In the genomic region with DNA sequence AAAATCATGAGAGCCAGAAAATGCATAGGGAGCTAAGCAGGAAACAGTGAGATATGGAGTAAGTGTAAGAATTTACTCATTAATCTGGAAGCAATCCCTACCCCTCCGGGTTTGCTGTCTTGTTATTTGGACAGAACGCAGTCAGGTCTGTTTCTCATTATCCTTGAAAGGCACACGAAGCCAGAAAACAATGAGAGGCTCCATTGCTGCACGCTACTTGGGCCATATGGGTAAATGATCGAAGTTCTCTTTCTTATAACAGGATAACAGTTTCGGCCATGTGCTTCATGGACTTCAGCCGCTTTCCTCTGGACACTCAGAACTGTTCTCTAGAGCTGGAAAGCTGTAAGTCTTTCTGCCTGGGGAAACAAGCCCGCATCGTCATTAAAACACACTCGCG, we compare ENCODE assay signal across 39 mouse cellular contexts. TPM values are rescaled to one million over a fixed set of nuclear protein-coding genes. Genes with fewer than 3 reads are reported as not detected.
A peak's percentile ranks its signal among the peaks of the same experiment; 100 is the strongest.
DNase-seq lines count a peak whose midpoint lies in the region; ATAC-seq and TF ChIP-seq lines count a peak whose summit lies in the region.
"Had no signal": no experiment of that assay in that cellular context is flagged by ENCODE, and none has a peak within 500 bp of the region (broad histone marks: within the 10 kb centered on the region; RNA-seq: fewer than 3 reads in every experiment).

No protein-coding gene starts in this region.

- H3K4me1 ChIP-seq in embryonic facial prominence, embryonic 11.5 days (ENCODE audit: control insufficient read depth, insufficient read depth, low read length) = no peaks in the 10 kb centered on the region
- 0 out of 2 replicates have a peak, but pooled peaks cover 3% of the 10 kb centered on the region for H3K4me1 ChIP-seq in limb, embryonic 14.5 days (ENCODE audit: control insufficient read depth, insufficient read depth, low read length)
- H3K4me1 ChIP-seq in cerebellum, adult 2 months (ENCODE audit: control insufficient read depth, insufficient read depth, low read length) = no peaks in the 10 kb centered on the region
- H3K4me1 ChIP-seq: forebrain, embryonic 12.5 days; hindbrain, embryonic 12.5 days; midbrain, embryonic 10.5 days had no signal

- no peaks in the 10 kb centered on the region for H3K27me3 ChIP-seq in embryonic facial prominence, embryonic 11.5 days (ENCODE audit: control insufficient read depth, insufficient read depth, low read length)
- no peaks in the 10 kb centered on the region for H3K27me3 ChIP-seq in limb, embryonic 14.5 days (ENCODE audit: control insufficient read depth, insufficient read depth, low read length)
- H3K27me3 ChIP-seq in cerebellum, adult 2 months (ENCODE audit: control insufficient read depth, insufficient read depth, low read length) = no peaks in the 10 kb centered on the region
- H3K27me3 ChIP-seq: forebrain, embryonic 12.5 days; hindbrain, embryonic 12.5 days had no signal

- no peak for TF ChIP-seq CTCF in cerebellum, adult 2 months (IDR thresholded peaks at IDR 0.05; ENCODE audit: borderline replicate concordance, insufficient read depth, low read depth, low read length)

- 46% methylated on average over 11 of the region's 11 CpGs for WGBS in embryonic facial prominence, embryonic 11.5 days
- 24% methylated on average over 11 of the region's 11 CpGs for WGBS in limb, embryonic 14.5 days
- WGBS in cerebellum, adult 2 months = 82% methylated on average over 11 of the region's 11 CpGs

- no peak for ATAC-seq in embryonic facial prominence, embryonic 11.5 days (replicated peaks; ENCODE audit: insufficient number of reproducible peaks, low FRiP score, low TSS enrichment, low read depth)
- peak; percentile 67; the same call in 1 of the 2 replicates for ATAC-seq in limb, embryonic 14.5 days (ENCODE audit: low FRiP score, low read depth)
- ATAC-seq: activated CD4-positive, CD25-positive, alpha-beta regulatory T cell, adult 4 months; CD4-positive, CD25-positive, alpha-beta regulatory T cell, adult 4 months; forebrain, postnatal 0 days had no signal

- DNase-seq in embryo, embryonic 10.5 days (ENCODE audit: low spot score) = peak; percentile 54
- DNase-seq in embryonic facial prominence, embryonic 11.5 days (ENCODE audit: low spot score) = peak; percentile 63
- peak; percentile 57 for DNase-seq in forelimb bud, embryonic 11.5 days (ENCODE audit: low read depth, low spot score)
- peak; percentile 73 for DNase-seq in limb, embryonic 14.5 days (ENCODE audit: low spot score)
- DNase-seq in urinary bladder, postnatal 25 days (ENCODE audit: low spot score) = no peak
- DNase-seq in cerebellum, adult 2 months = no peak
- DNase-seq in left cerebral cortex, adult 18-20 months (ENCODE audit: low spot score in 2 of 2) = no peak
- DNase-seq: adrenal gland, adult 2 months; adrenal gland, postnatal 36 days; cerebellum, adult 18-20 months; cerebellum, postnatal 14 days; forebrain, postnatal 0 days; gastrocnemius, postnatal 14 days; heart, adult 18-20 months; heart, postnatal 36 days; kidney, adult 11 months; kidney, postnatal 36 days; liver; lung, adult 2 months; lung, postnatal 10 days; right cerebral cortex, postnatal 25 days; spleen, adult 18-20 months; thymus, adult 18-20 months; thymus, postnatal 25 days had no signal

- TF ChIP-seq POLR2A in limb, embryonic 14.5 days (IDR thresholded peaks at IDR 0.05; ENCODE audit: borderline replicate concordance, extremely low read depth, insufficient read depth, insufficient read length) = no peak
- TF ChIP-seq POLR2A in cerebellum, adult 2 months (IDR thresholded peaks at IDR 0.05; ENCODE audit: borderline replicate concordance, insufficient read depth, low read length) = no peak

- H3K4me2 ChIP-seq in embryonic facial prominence, embryonic 11.5 days (ENCODE audit: low read depth, low read length) = no peak overlapping the region
- H3K4me2 ChIP-seq in limb, embryonic 14.5 days (replicated peaks; ENCODE audit: low read depth, low read length, severe bottlenecking) = 0 out of 2 replicates have a peak overlapping the region, but pooled peaks have one; percentile 14
- H3K4me2 ChIP-seq: forebrain, embryonic 12.5 days; heart, embryonic 11.5 days; hindbrain, embryonic 12.5 days had no signal

- no peak overlapping the region for H3K9ac ChIP-seq in embryonic facial prominence, embryonic 11.5 days (replicated peaks; ENCODE audit: low read length)
- H3K9ac ChIP-seq in limb, embryonic 14.5 days (ENCODE audit: low read depth, low read length, severe bottlenecking) = no peak overlapping the region
- H3K9ac ChIP-seq: forebrain, embryonic 12.5 days; forebrain, postnatal 0 days; hindbrain, embryonic 12.5 days; liver, embryonic 14.5 days had no signal

- H3K36me3 ChIP-seq in embryonic facial prominence, embryonic 11.5 days (replicated peaks; ENCODE audit: control insufficient read depth, insufficient read depth, low read depth, low read length) = no peaks in the 10 kb centered on the region
- no peaks in the 10 kb centered on the region for H3K36me3 ChIP-seq in limb, embryonic 14.5 days (ENCODE audit: control insufficient read depth, insufficient read depth, low read length)
- H3K36me3 ChIP-seq: forebrain, embryonic 12.5 days; hindbrain, embryonic 12.5 days; midbrain, embryonic 10.5 days had no signal

- no peaks in the 10 kb centered on the region for H3K9me3 ChIP-seq in embryonic facial prominence, embryonic 11.5 days (replicated peaks; ENCODE audit: control insufficient read depth, low read length)
- no peaks in the 10 kb centered on the region for H3K9me3 ChIP-seq in limb, embryonic 14.5 days (ENCODE audit: control insufficient read depth, low read length)
- H3K9me3 ChIP-seq: forebrain, embryonic 12.5 days; hindbrain, embryonic 12.5 days; midbrain, embryonic 10.5 days had no signal

- H3K4me3 ChIP-seq in embryonic facial prominence, embryonic 11.5 days (ENCODE audit: low read depth, low read length) = no peak overlapping the region
- no peak overlapping the region for H3K4me3 ChIP-seq in limb, embryonic 14.5 days (replicated peaks; ENCODE audit: low read length)
- H3K4me3 ChIP-seq in cerebellum, adult 2 months (replicated peaks; ENCODE audit: insufficient read depth, low read depth, low read length) = no peak overlapping the region
- H3K4me3 ChIP-seq: forebrain, embryonic 12.5 days; hindbrain, embryonic 12.5 days; layer of hippocampus, adult 2 months; midbrain, embryonic 10.5 days had no signal

- H3K27ac ChIP-seq in embryonic facial prominence, embryonic 11.5 days (replicated peaks; ENCODE audit: low read depth, low read length) = no peak overlapping the region
- H3K27ac ChIP-seq in limb, embryonic 14.5 days (replicated peaks; ENCODE audit: low read depth, low read length) = peak overlapping the region; percentile 58; the same call in 1 of the 2 replicates
- no peak overlapping the region for H3K27ac ChIP-seq in cerebellum, adult 2 months (ENCODE audit: insufficient read depth, low read length)
- H3K27ac ChIP-seq: forebrain, embryonic 12.5 days; hindbrain, embryonic 12.5 days; layer of hippocampus, adult 2 months; liver, embryonic 14.5 days; macrophage; midbrain, embryonic 10.5 days; stomach, postnatal 0 days had no signal

RNA-seq across cellular contexts. Expression of gene Gabrr3, which starts 26.0 kb away (rescaled TPM):
- polyA plus RNA-seq in embryonic facial prominence, embryonic 11.5 days (2014; fragmentation: Nextera tagmentation; extraction: Ambion mirVana) = 0.20 and 0.22 TPM in 2 replicates
- polyA plus RNA-seq in limb, embryonic 14.5 days (2012; rRNA removed) = 0.01 and 0.06 TPM in 2 replicates
- 0.07 TPM in 1 of 2 replicates, not detected in the other for polyA plus RNA-seq in limb, embryonic 14.5 days (2014; fragmentation: Nextera tagmentation; extraction: Ambion mirVana)
- 0.02 TPM in 1 of 2 replicates, not detected in the other for polyA plus RNA-seq in cerebellum, adult 2 months (2012; rRNA removed)
- under 1 TPM; 0.12 to 0.16 TPM for total RNA-seq in left cerebral cortex, adult 18-20 months (2021)
- total RNA-seq: adrenal gland, adult 2 months; adrenal gland, postnatal 36 days; forebrain, postnatal 0 days; gastrocnemius, postnatal 14 days; heart, postnatal 36 days; layer of hippocampus, adult 2 months; layer of hippocampus, postnatal 14 days; neutrophil, adult 5-6 weeks had no signal
- polyA plus RNA-seq: activated CD4-positive, CD25-positive, alpha-beta regulatory T cell, adult 4 months; adrenal gland, adult 2 months; CD4-positive, CD25-positive, alpha-beta regulatory T cell, adult 4 months; forebrain, embryonic 12.5 days; forebrain, postnatal 0 days; heart, embryonic 11.5 days; heart, embryonic 16.5 days; liver, embryonic 14.5 days; lung, adult 2 months; macrophage; midbrain, embryonic 16.5 days; neural tube, embryonic 11.5 days; stomach, postnatal 0 days had no signal

RNA-seq across cellular contexts. Expression of gene Riox2, which starts 38.4 kb away (rescaled TPM):
- 34.2 and 35.3 TPM in 2 replicates for polyA plus RNA-seq in embryonic facial prominence, embryonic 11.5 days (2014; fragmentation: Nextera tagmentation; extraction: Ambion mirVana)
- polyA plus RNA-seq in limb, embryonic 14.5 days (2012; rRNA removed) = 15.4 and 18.3 TPM in 2 replicates
- 30.4 and 32.4 TPM in 2 replicates for polyA plus RNA-seq in limb, embryonic 14.5 days (2014; fragmentation: Nextera tagmentation; extraction: Ambion mirVana)
- polyA plus RNA-seq in cerebellum, adult 2 months (2012; rRNA removed) = 5.2 and 5.5 TPM in 2 replicates
- total RNA-seq in left cerebral cortex, adult 18-20 months (2021) = 10 to 100 TPM; 11.4 to 12.0 TPM

Comparison
In these comparisons a context has a peak if more than half of its experiments do, and no peak if none do; other contexts are left out.
1. DNase-seq: peak in embryo, embryonic 10.5 days (single experiment), embryonic facial prominence, embryonic 11.5 days (single experiment), forelimb bud, embryonic 11.5 days (single experiment) and limb, embryonic 14.5 days (single experiment); none in urinary bladder, postnatal 25 days (single experiment), cerebellum, adult 2 months (0 of 2) and left cerebral cortex, adult 18-20 months (0 of 2).